Mouse (Mus musculus) kidney, adult 2 months (tissue): ENCODE results near the gene Vps25.
A peak's percentile ranks its signal among the peaks of the same experiment; 100 is the strongest.

Experiments
- CTCF ChIP-seq: fragments of 200-500 bp; conservative IDR thresholded peaks from 2 replicates; pipeline ENCODE4 v1.5.1; 2011; ENCODE audit warnings: low read depth, mild to moderate bottlenecking, control low read depth, low read length, moderate library complexity, mixed read lengths; ENCODE audit not compliant: insufficient read depth, insufficient read length
- POLR2A ChIP-seq: fragments of 200-500 bp; IDR thresholded peaks from one replicate; pipeline ENCODE4 v1.6.1; 2011; ENCODE audit warnings: low read depth, low read length, control low read depth

DNA sequence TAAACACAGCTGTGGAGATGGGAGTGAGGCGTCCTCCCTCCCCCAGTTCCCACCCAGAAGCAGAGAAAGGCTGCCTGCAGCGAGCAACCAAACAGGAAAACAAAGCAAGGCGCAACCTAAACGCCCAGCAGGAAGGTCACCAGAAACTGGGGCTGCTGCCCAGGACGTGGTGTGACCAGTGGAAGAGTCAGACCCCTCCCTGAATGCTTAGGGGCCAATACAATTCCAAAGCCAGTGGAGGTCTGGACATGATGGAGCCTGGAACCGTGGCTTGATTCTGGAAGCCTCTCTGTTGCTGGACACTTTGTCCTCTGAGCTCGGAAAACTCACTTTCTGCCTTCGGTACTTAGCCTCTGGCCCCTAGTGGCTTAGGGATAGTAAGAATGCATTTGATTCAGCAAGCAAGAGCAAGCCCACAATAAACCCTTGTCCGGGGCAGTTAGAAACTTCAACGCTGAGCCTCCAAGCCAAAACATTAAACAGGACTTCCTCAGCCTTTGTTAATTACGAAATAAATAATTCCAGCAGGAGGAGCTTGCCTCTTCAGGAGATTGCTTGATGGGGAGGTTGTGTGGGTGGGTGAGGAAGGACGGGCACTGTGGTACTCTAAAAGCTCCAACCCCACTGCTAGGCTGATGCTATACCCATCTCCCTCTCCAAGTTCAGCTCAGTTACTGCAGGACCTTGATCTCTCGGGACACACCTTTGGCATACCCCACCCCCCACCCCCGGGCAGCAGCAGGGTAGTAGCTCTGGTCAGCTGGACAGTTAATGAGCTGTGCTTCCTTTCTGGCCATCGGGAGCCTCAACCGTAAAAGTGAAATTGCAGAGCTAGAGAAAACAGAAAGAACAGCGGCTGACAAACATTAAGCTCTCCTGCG is 22.3 kb upstream of the Vps25 start:
- TF ChIP-seq POLR2A (peak; percentile 26), CTCF (no peak)
